Mouse (Mus musculus): ENCODE measurements around the gene Ankrd53.
A peak's percentile ranks its signal among the peaks of the same experiment; 100 is the strongest.

DNA sequence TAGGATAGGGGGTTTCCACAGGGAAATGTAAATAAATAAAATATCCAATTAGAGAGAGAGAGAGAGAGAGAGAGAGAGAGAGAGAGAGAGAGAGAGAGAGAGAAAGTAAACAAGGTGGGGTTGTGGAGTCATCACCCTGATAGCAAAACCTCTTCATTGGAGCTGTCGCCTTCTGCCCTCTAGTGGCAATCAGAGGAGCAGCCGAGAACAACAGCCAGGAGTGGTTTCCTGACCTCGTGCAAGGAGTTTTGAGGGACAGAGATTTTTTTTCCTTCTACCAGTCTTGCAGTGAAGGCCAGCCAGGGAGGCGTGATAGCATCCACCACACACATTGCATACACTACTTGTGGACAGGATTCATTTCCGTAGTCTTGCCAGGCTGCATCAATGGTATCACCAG lies 16.6 kb downstream of the Ankrd53 start:
- TF ChIP-seq CTCF (IDR thresholded peaks at IDR 0.05; ENCODE audit: low read depth) (peak; percentile 89), EP300 (IDR thresholded peaks at IDR 0.05; ENCODE audit: low read depth) (no peak)

Measured in liver, postnatal 0 days (tissue).